Mouse (Mus musculus): Measurements from ENCODE around the gene Nosip. TPM values are rescaled to one million over a fixed set of nuclear protein-coding genes. Genes with fewer than 3 reads are reported as not detected.
A peak's percentile ranks its signal among the peaks of the same experiment; 100 is the strongest.
"Not testable (repeated sequence)": the region's sequence is repeated elsewhere in the genome, so short reads cannot be mapped to it uniquely, and the experiment has no call there.

Nosip gene
- polyA plus RNA-seq, 1 experiment, result 38.0 TPM

DNA sequence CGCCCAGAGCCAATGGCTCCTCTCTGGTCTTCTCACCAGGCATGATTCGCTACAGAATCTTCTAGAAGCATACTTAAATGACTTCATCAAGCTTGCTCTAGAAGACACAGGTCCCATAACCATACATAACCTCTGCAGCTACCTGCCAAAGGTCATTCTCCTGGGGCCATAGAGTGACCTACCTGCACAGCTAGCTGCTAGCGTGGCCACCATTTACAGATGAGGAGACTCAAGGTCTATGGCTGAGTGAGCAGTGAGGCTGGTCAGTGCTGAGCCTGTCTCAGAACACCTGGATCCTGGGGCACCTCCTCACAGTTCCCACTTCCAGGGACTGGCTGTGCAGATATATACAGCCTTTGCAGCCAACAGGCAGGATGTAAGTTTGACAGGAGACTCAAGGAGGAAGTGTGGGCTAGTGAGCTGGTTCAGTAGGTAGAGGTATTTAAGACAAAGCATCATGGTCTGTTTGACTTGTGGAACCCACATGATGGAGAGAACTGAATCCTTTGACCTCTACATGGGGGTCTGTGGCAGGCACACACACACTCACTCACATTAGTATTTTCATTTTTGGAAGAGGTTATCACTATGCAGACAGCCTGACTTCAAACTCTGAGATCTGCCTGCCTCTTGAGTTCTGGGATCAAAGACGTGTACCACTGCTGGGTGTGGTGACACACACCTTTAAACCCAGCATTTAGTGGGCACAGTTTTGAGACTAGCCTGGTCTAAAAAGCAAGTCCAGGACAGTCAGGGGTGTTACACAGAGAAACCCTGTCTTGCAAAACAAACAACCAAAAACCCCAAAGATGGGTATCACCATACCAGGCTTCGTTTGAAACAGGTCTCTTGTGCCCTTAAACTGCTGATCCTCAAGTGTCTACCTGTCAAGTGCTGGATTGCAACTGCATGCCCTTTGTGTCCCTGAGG, 57.8 kb downstream of the Nosip start:
- peak; percentile 21; the same call in 1 of the 2 replicates for TF ChIP-seq POLR2A (IDR thresholded peaks at IDR 0.05; ENCODE audit: low read depth, low read length)
- TF ChIP-seq CTCF (IDR thresholded peaks at IDR 0.05; ENCODE audit: borderline replicate concordance, insufficient read depth, low read length), result no peak
- 0 out of 2 replicates have a peak, but pooled peaks cover 5% of the 10 kb centered on the region for H3K4me1 ChIP-seq (ENCODE audit: control insufficient read depth, insufficient read depth, low read length)
- H3K27ac ChIP-seq (ENCODE audit: insufficient read depth, low read length), result no peak overlapping the region
- H3K4me3 ChIP-seq (ENCODE audit: insufficient read depth, low read length), result no peak overlapping the region

DNA sequence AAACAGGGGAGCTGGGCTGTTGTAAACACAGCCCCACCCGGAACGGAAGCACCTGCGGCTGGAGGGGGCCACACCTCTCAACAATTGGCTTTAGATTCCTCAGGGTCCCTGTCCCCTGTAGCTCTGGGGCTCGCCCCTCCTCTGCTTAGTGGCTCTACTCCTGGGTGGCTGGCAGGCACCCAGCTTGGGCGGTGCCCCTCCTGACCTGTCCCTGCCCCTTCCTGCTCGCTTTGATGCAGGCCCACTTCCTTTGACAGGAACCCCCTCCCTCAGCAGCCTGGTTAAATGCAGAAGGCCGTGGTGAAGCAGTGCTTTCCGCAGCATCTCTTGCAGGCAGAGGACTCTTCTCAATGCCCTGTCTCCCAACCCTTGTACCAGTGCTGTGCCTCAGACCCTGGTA, 59.2 kb downstream of the Nosip start:
- TF ChIP-seq POLR2A (IDR thresholded peaks at IDR 0.05; ENCODE audit: low read depth, low read length) (0 out of 2 replicates have a peak, but pooled peaks have one; percentile 22), CTCF (IDR thresholded peaks at IDR 0.05; ENCODE audit: borderline replicate concordance, insufficient read depth, low read length) (no peak)
- Histone ChIP-seq H3K4me3 (ENCODE audit: insufficient read depth, low read length) (no peak overlapping the region), H3K27ac (ENCODE audit: insufficient read depth, low read length) (no peak overlapping the region), H3K4me1 (ENCODE audit: control insufficient read depth, insufficient read depth, low read length) (0 out of 2 replicates have a peak, but pooled peaks cover 5% of the 10 kb centered on the region)

DNA sequence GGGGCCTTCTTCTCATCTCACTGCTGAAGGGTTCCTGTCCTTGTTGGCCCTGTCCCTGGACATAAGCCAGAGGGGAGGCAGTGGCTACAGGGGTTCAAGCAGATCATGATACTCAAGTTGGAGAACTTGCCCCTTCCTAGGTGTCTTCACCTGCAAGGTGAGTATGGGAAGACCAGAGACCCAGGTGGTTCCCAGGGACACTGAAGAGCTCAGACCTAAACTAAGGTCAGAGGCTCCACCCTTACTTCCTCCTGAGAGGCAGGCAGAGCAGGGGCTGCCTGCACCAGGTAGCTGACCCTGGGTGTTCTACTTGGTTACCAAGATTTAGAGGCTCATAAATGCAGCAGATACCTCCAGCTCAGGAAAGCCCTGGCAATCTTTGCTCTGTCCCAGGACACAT, 59.7 kb downstream of the Nosip start:
- no peak for TF ChIP-seq POLR2A (IDR thresholded peaks at IDR 0.05; ENCODE audit: low read depth, low read length)
- TF ChIP-seq CTCF (IDR thresholded peaks at IDR 0.05; ENCODE audit: borderline replicate concordance, insufficient read depth, low read length), result no peak
- no peak overlapping the region for H3K27ac ChIP-seq (ENCODE audit: insufficient read depth, low read length)
- H3K4me1 ChIP-seq (ENCODE audit: control insufficient read depth, insufficient read depth, low read length), result 0 out of 2 replicates have a peak, but pooled peaks cover 5% of the 10 kb centered on the region
- no peak overlapping the region for H3K4me3 ChIP-seq (ENCODE audit: insufficient read depth, low read length)

DNA sequence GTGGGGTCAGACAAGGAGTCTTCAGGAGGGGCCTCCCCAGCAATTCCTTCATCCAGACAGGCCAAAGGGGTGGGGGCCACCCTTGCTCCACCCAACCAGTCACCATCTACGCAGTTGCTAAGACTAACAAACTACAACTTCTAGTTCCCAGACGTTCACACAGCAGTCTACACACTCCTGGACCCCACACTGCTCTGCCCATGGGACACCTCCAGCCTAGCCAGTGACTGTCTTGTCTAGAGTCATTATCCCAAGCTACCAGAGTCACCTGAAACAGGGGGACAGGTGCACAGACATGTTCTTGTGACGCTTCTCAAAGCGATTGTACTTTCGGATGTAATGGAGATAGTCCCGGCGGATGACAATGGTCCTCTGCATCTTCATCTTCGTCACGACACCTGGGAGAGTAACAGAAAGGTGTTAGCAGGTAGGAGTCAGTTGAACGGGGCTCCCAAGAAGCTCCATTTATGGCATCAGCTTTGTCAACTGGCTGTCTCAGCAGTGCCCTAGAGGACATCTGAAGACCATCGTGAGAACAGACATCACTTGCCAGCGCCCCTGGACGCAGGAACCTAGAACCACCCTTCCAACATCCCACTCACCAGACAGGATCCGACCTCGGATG, 60.4 kb downstream of the Nosip start:
- Histone ChIP-seq H3K4me3 (ENCODE audit: insufficient read depth, low read length) (peak overlapping the region; percentile 86), H3K27ac (ENCODE audit: insufficient read depth, low read length) (no peak overlapping the region), H3K4me1 (ENCODE audit: control insufficient read depth, insufficient read depth, low read length) (0 out of 2 replicates have a peak, but pooled peaks cover 5% of the 10 kb centered on the region)
- TF ChIP-seq CTCF (IDR thresholded peaks at IDR 0.05; ENCODE audit: borderline replicate concordance, insufficient read depth, low read length) (no peak), POLR2A (IDR thresholded peaks at IDR 0.05; ENCODE audit: low read depth, low read length) (no peak)

DNA sequence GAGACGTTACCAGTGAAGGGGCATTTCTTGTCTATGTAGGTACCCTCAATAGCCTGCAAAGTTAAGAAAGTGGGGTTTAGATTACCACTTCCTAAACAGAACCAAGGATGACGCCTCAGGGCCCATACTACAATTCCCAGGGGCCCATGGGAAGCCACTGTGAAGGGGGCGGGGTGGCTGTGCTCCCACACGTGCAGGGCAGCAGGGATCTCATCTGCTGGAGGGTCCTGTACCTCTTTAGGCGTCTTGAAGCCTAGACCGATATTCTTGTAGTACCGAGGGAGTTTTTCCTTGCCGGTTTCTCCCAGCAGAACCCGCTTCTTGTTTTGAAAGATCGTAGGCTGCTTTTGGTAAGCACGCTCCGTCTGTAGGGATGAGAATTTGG, 60.9 kb downstream of the Nosip start:
- Histone ChIP-seq H3K27ac (ENCODE audit: insufficient read depth, low read length) (peak overlapping the region; percentile 66; the same call in 1 of the 2 replicates), H3K4me1 (ENCODE audit: control insufficient read depth, insufficient read depth, low read length) (0 out of 2 replicates have a peak, but pooled peaks cover 5% of the 10 kb centered on the region), H3K4me3 (ENCODE audit: insufficient read depth, low read length) (peak overlapping the region; percentile 86)
- TF ChIP-seq POLR2A (IDR thresholded peaks at IDR 0.05; ENCODE audit: low read depth, low read length) (no peak), CTCF (IDR thresholded peaks at IDR 0.05; ENCODE audit: borderline replicate concordance, insufficient read depth, low read length) (no peak)

DNA sequence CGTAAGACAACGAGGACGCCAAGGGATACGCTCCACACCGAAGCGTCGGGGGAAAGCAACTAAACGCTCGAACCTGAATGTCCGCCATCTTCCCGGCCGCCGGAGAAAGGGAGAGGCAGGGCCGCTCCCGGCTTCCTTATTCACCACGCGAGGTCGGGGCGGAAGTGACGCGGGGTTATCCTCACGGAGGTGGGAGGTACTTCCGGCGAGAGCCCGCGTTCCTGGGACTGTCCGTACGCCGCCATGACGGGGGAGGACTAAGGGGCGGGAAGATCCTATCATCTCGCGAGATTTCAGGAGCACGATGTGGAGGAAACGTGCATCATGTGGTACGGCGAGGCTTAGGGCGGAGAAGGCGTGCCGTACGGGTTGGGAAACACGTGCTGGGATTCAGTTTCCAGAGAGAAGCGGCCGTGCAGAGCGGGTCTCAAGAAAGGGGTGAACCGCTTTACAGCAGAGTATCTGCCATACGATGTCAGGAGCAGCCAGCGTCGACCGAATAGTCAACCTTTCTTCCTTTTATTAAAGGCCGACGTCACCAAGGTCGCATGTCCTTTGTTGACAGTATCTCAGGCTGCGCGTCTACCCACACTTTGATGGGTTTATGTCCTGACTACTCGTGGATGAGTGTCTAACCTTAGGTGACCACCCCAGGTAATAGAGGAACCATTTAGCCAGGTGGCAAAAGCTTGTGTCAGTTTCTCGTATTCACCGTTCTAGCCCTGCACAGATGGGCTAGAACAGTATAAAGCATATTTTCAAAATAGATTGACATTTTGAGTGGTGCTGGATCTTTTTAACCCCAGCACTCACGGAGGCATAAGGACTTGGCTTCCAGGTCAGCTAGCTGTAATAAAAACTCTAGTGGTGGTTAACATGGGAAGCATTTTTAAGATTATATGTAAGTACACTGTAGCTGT, 62.3 kb downstream of the Nosip start, which contains the start of gene Rps11:
Rps11 (minus strand) TSS at position 216 of the 920 bp plus-strand sequence.
- H3K4me3 ChIP-seq (ENCODE audit: insufficient read depth, low read length), result peak within 1 kb of the TSS; percentile 86
- H3K27ac ChIP-seq (ENCODE audit: insufficient read depth, low read length), result peak within 1 kb of the TSS; percentile 68
- H3K4me1 ChIP-seq (ENCODE audit: control insufficient read depth, insufficient read depth, low read length), result 0 out of 2 replicates have a peak, but pooled peaks cover 5% of the 10 kb centered on the region
- TF ChIP-seq CTCF (IDR thresholded peaks at IDR 0.05; ENCODE audit: borderline replicate concordance, insufficient read depth, low read length) (no peak), POLR2A (IDR thresholded peaks at IDR 0.05; ENCODE audit: low read depth, low read length) (peak; percentile 89)

DNA sequence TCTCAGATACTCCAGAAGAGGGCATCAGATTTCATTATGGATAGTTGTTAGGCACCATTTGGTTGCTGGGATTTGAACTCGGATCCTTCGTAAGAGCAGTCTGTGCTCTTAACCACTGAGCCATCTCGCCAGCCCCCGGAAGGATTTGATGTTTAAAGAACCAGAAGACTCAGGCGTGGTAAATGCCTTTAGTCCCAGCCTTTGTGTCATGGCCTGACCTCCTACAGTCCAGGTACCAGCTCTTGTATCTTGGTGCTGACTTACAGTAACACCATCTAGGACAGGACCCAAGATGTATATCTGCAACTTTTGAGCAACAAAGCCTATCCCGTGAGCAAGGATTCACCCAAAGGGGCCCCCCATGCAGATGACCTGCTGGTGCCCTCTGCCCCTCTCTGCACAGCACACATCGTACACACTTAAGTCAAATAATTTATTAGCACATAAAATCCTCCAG, 62.9 kb downstream of the Nosip start:
- peak; percentile 14; the same call in 1 of the 2 replicates for TF ChIP-seq POLR2A (IDR thresholded peaks at IDR 0.05; ENCODE audit: low read depth, low read length)
- no peak for TF ChIP-seq CTCF (IDR thresholded peaks at IDR 0.05; ENCODE audit: borderline replicate concordance, insufficient read depth, low read length)
- Histone ChIP-seq H3K4me3 (ENCODE audit: insufficient read depth, low read length) (peak overlapping the region; percentile 99; the same call in 1 of the 2 replicates), H3K27ac (ENCODE audit: insufficient read depth, low read length) (no peak overlapping the region), H3K4me1 (ENCODE audit: control insufficient read depth, insufficient read depth, low read length) (0 out of 2 replicates have a peak, but pooled peaks cover 5% of the 10 kb centered on the region)

DNA sequence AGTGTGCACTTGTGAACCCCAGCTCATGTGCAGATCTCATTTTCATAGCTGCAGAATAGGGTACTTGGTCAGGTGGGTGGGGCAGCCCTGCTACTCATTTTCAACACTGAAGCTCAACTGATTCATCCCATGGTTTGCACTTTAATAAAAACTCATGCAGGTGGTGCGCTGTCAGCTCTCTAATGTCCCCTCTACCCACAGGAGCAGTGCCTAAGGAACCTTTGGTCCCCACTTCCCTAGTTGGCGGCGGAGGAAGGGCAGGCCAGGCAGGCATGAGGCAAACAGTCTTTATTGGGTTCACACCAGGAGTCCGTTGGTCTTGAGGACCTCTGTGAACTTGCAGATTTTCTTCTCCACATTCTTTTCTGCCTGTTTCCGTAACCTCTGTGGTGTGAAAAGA, 63.4 kb downstream of the Nosip start:
- not testable (repeated sequence) for H3K4me1 ChIP-seq (ENCODE audit: control insufficient read depth, insufficient read depth, low read length)
- peak overlapping the region; percentile 99 for H3K4me3 ChIP-seq (ENCODE audit: insufficient read depth, low read length)
- peak overlapping the region; percentile 77; the same call in 1 of the 2 replicates for H3K27ac ChIP-seq (ENCODE audit: insufficient read depth, low read length)
